Mouse (Mus musculus) cerebellum, adult 2 months (tissue): ENCODE measurements around the gene Ifitm6. TPM values are rescaled to one million over a fixed set of nuclear protein-coding genes. Genes with fewer than 3 reads are reported as not detected.
"Not testable (repeated sequence)": the region's sequence is repeated elsewhere in the genome, so short reads cannot be mapped to it uniquely, and the experiment has no call there.

Experiments
- DNase-seq, 2 experiments: peaks; one replicate each; pipeline ENCODE4 v3.0.0; 2021
- H3K27ac ChIP-seq: fragments of 200-500 bp; 2 replicates; pipeline ENCODE4 v1.5.1; 2012; ENCODE audit warnings: low read length, control low read depth, inconsistent platforms; ENCODE audit not compliant: insufficient read depth
- H3K27me3 ChIP-seq: fragments of 200-500 bp; 2 replicates; pipeline ENCODE4 v1.6.1; 2012; ENCODE audit warnings: inconsistent platforms, mild to moderate bottlenecking, low read length, moderate library complexity; ENCODE audit not compliant: control insufficient read depth, insufficient read depth
- H3K4me1 ChIP-seq: fragments of 200-500 bp; 2 replicates; pipeline ENCODE4 v1.6.1; 2011; ENCODE audit warnings: low read length; ENCODE audit not compliant: control insufficient read depth, insufficient read depth
- H3K4me3 ChIP-seq: fragments of 200-500 bp; replicated peaks from 2 replicates; pipeline ENCODE3; 2011; ENCODE audit warnings: mild to moderate bottlenecking, low read depth, low read length, control low read depth; ENCODE audit not compliant: insufficient read depth
- CTCF ChIP-seq: fragments of 200-500 bp; IDR thresholded peaks from 2 replicates; pipeline ENCODE4 v1.5.1; 2011; ENCODE audit warnings: low read depth, mild to moderate bottlenecking, control low read depth, low read length, moderate library complexity, borderline replicate concordance; ENCODE audit not compliant: insufficient read depth
- POLR2A ChIP-seq: fragments of 200-500 bp; IDR thresholded peaks from 2 replicates; pipeline ENCODE4 v1.6.1; 2011; ENCODE audit warnings: low read length, control low read depth, borderline replicate concordance; ENCODE audit not compliant: insufficient read depth
- WGBS: fragments of 180-500 bp; shearing (Covaris S2); methylation state at CpG from one replicate; pipeline ENCODE4 v1.1.7; 2018; 5-methylcytosine and 5-hydroxymethylcytosine counted together
- polyA plus RNA-seq: library from polyadenylated mRNA; depleted of rRNA; stranded (reverse); fragments of >200 nt; gene quantifications from 2 replicates; pipeline ENCODE4 v1.2.3, GENCODE M21; 2012; rRNA removed

The Ifitm6 gene
- 0.56 and 0.87 TPM in 2 replicates for polyA plus RNA-seq

DNA sequence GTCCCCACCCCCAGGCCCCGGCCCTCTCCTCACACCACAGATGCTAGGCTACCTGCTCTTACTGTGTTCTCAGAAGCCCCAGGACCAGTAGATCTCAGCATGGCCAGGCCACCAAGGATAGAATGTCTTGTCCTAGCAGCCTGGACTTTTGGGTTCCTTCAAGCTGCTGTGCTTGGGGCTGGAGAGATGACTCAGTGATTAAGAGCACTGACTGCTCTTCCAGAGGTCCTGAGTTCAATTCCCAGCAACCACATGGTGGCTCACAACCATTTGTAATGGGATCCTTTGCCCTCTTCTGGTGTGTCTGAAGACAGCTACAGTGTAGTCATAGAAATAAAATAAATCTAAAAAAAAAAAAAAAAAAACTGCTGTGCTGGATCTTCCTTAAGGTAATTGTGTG, at the start of gene Ifitm6:
TSS of gene Ifitm6 (minus strand) at position 101 of the 400 bp plus-strand sequence.
- H3K4me3 ChIP-seq, DNase-seq: not testable (repeated sequence)
- 76% methylated on average over 1 of the region's 1 CpGs for WGBS

DNA sequence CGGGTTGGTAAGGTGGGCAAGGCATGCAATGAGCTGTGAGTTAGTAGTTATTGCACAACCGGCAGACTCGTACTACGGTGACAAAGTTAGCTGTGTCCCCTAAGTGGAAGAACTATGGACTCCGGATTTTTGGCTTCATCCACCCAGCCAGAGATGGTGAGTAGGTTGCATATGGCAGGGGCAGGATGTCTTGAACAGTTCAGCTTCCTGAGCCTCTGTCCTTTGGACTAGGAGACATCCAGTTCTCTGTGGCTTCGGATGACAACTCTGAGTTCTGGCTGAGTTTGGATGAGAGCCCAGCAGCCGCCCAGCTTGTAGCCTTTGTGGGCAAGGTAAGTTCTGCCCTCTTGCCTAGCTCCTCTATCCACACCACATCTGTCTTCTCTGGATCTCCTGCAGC, 46.9 kb upstream of the Ifitm6 start:
- TF ChIP-seq POLR2A (no peak), CTCF (no peak)
- Histone ChIP-seq H3K4me1 (peaks cover 20% of the 10 kb centered on the region), H3K27me3 (no peaks in the 10 kb centered on the region), H3K27ac (no peak overlapping the region), H3K4me3 (no peak overlapping the region)
- DNase-seq, result no peak
- WGBS, result 68% methylated on average over 7 of the region's 7 CpGs

More for the DNA sequence above, at the start of gene Ifitm6:
- not testable (repeated sequence) for H3K27ac ChIP-seq, H3K4me1 ChIP-seq, H3K27me3 ChIP-seq

DNA sequence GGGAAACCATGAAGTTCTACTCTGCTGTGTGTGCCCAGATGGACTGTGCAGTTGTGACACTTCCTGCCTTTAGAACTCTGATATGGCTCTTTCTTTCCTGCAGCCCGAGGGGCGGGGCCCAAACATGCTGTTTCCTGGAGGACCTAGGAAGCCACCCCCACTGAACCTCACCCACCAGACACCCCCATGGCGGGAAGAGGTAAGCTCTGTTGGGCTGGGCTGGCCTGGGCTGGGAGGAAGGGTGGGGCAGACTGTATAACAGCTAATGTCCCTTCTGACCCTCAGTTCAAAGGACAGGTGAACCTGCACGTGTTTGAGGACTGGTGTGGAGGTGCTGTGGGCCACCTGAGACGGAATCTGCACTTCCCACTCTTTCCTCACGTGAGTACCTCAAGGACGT, 46.5 kb upstream of the Ifitm6 start:
- no peak overlapping the region for H3K4me3 ChIP-seq
- no peak for DNase-seq
- H3K27me3 ChIP-seq, result no peaks in the 10 kb centered on the region
- WGBS, result 89% methylated on average over 7 of the region's 7 CpGs
- TF ChIP-seq POLR2A (no peak), CTCF (no peak)
- no peak overlapping the region for H3K27ac ChIP-seq
- peaks cover 20% of the 10 kb centered on the region for H3K4me1 ChIP-seq

DNA sequence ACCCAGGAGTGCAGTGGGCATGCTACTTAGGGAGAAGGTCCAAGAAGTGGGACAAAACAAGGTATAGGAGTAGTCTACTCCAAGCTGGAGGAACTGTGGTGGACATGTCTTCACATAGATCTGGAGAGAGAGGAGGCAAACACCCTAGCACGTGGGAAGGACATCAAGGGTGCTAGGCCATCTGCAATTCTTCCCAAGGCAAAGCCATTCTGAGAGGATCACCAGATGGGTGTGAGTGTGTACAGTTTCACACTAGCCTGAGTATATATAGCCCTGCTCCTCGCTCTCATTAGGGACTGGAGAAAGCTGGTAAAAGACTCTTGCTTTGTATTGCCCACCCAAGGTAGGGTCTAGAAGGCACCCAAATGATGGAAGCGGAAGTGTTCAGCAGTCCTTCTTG, 45.6 kb upstream of the Ifitm6 start:
- H3K27ac ChIP-seq, result no peak overlapping the region

DNA sequence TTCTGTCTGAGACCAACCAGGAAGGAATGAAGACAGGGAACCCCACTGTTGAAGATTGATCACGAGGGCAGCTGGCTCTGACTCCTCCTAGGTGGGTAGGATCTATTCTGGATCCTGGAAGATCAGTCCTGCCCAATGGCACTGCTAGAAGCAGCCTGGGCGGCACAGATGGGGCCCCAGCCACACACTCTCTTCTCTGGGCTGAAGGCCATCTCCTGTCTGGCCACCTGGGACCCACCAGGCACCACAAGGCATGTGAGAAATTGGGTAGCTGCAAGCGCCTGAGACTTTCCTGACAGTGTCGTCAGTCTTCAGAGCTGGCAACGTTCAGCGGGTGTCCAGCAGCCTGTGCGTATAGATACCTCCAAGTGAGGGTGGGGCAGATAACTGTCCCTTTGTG, 44.8 kb upstream of the Ifitm6 start:
- H3K27me3 ChIP-seq, result no peaks in the 10 kb centered on the region
- H3K27ac ChIP-seq, result 0 out of 2 replicates have a peak overlapping the region, but pooled peaks have one; percentile 0
- H3K4me3 ChIP-seq, result peak overlapping the region; percentile 0
- TF ChIP-seq CTCF, result no peak
- no peak for TF ChIP-seq POLR2A
- 13% methylated on average over 7 of the region's 7 CpGs for WGBS
- DNase-seq, result peak; percentile 66 to 81
- peaks cover 20% of the 10 kb centered on the region for H3K4me1 ChIP-seq

More for the DNA sequence above, 45.6 kb upstream of the Ifitm6 start:
- no peaks in the 10 kb centered on the region for H3K27me3 ChIP-seq
- peaks cover 20% of the 10 kb centered on the region for H3K4me1 ChIP-seq
- DNase-seq, result no peak
- TF ChIP-seq POLR2A (no peak), CTCF (no peak)
- WGBS, result 74% methylated on average over 3 of the region's 3 CpGs
- no peak overlapping the region for H3K4me3 ChIP-seq

DNA sequence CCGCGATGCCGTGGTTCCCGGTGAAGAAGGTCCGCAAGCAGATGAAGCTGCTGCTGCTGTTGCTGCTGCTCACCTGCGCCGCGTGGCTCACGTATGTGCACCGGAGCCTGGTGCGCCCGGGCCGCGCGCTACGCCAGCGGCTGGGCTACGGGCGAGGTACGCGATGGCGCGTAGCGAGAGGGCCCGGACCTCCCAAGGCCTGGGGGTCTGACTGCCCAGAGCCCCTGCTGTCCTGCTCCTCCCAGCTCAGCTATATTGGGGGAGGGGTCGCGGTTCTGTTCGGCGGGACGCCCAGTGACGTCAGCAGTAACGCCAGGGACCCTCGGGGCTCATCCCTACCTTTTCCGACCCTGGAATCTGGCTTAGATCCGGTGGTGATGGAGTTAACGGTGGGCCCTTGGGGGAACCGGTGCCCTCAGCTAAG, 43.6 kb upstream of the Ifitm6 start:
- under 1% methylated on average over 37 of the region's 37 CpGs for WGBS
- H3K27ac ChIP-seq, result peak overlapping the region; percentile 49
- DNase-seq, result peak; percentile 46 to 56
- no peaks in the 10 kb centered on the region for H3K27me3 ChIP-seq
- no peak for TF ChIP-seq CTCF
- no peak for TF ChIP-seq POLR2A
- peaks cover 20% of the 10 kb centered on the region for H3K4me1 ChIP-seq
- H3K4me3 ChIP-seq, result peak overlapping the region; percentile 97

DNA sequence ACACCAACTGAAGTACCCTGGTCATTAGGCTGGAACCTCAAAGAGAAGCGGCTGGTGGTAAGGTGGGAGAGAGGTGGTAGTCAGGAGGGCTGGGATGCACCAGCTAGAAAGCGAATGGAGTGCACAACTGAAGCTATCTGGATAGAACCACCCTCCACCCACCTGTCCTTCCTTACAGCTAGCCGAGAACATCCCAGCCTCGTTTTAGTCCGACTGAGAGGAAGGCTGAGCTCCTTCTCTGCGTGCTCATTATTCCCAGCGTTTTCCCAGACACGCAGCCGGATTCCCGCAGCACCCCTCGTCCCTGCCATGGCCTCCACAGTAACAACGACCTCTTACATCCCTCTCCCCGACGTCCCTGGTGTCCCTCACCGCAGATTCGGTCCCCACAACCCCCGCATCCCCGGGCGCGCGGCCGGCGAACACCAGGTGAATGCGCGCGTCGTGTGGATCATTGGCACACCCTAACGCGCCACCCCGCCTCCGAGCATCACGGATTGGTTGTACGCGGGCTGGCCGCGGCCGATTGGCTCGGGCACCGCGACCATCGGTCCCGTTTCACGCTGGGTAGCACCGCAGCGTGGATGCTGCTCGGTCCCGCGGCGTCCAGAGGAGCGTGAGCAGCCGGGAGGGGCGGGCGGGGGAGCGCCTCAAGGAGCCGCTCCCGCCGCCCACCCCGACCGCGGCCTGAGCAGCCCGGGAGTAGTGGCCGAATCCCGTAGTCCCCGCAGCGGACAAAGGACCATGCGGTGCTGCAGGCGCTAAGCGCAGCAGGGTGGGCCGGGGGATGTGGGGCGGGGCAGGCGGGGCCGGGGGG, 42.9 kb upstream of the Ifitm6 start, which contains the start of gene B4galnt4:
TSS of gene B4galnt4 (plus strand) at position 679 of the 817 bp plus-strand sequence.
- TF ChIP-seq CTCF (no peak), POLR2A (peak; percentile 98)
- DNase-seq, result peak; percentile 94 to 96
- Histone ChIP-seq H3K27me3 (no peaks in the 10 kb centered on the region), H3K4me3 (peak within 1 kb of the TSS; percentile 97), H3K27ac (peak within 1 kb of the TSS; percentile 91), H3K4me1 (peaks cover 20% of the 10 kb centered on the region)
- WGBS, result 1% methylated on average over 72 of the region's 72 CpGs

DNA sequence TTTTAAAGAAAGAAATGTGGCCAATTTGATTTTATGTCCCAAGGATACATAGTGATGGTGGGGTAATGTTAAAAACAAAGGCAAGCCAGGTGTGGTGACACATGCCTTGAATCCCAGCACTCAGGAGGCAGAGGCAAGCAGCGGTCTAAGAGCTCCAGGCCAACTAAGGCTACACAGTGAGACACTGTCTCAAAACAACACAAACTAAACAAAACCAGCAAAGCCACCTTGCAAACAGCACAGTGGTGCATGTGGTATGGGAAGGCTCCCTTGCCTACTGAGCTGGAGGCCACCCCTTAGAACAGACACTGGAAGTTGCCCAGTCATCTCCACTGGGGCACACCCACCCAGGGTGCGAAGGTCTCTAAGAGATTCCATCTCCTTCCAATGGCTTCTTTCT, 42.2 kb upstream of the Ifitm6 start:
- DNase-seq, result no peak
- H3K27me3 ChIP-seq, result no peaks in the 10 kb centered on the region
- no peak for TF ChIP-seq CTCF
- no peak for TF ChIP-seq POLR2A
- 66% methylated on average over 2 of the region's 2 CpGs for WGBS
- H3K4me1 ChIP-seq, result peaks cover 20% of the 10 kb centered on the region
- peak overlapping the region; percentile 97 for H3K4me3 ChIP-seq
- peak overlapping the region; percentile 91; the same call in 1 of the 2 replicates for H3K27ac ChIP-seq
